Mouse (Mus musculus): ENCODE measurements at regions not wholly inside any gene's neighbourhood (a gene's known extent, or its start where the extent isn't known, plus 50 kb on each side); places are given as distances from the start of the nearest gene placed in this dataset.

GRCm38 (mm10) chrX:11806896-11807252, 353.3 kb downstream of the Bcor start:
- peak overlapping the region; percentile 50 for H3K9ac ChIP-seq (replicated peaks)
- H3K4me1 ChIP-seq, result peaks cover 11% of the 10 kb centered on the region; the same call in 1 of the 2 replicates
- 6% methylated on average over 22 of the region's 22 CpGs for WGBS
- H3K27me3 ChIP-seq, result peaks cover 87% of the 10 kb centered on the region
- no peak; the same call in 1 of the 2 replicates for ATAC-seq (ENCODE audit: low FRiP score, low read depth)
- peak overlapping the region; percentile 37 for H3K4me3 ChIP-seq
- H3K4me2 ChIP-seq (replicated peaks), result peak overlapping the region; percentile 56
- H3K9me3 ChIP-seq, result no peaks in the 10 kb centered on the region
- H3K27ac ChIP-seq (replicated peaks), result peak overlapping the region; percentile 83
- H3K36me3 ChIP-seq, result no peaks in the 10 kb centered on the region

- 4% methylated on average over 44 of the region's 71 CpGs for WGBS
- Histone ChIP-seq H3K4me1 (peaks cover 11% of the 10 kb centered on the region; the same call in 1 of the 2 replicates), H3K4me2 (replicated peaks) (peak overlapping the region; percentile 56), H3K4me3 (peak overlapping the region; percentile 37), H3K9me3 (no peaks in the 10 kb centered on the region), H3K27me3 (peaks cover 88% of the 10 kb centered on the region), H3K9ac (replicated peaks) (peak overlapping the region; percentile 50), H3K27ac (replicated peaks) (peak overlapping the region; percentile 83), H3K36me3 (no peaks in the 10 kb centered on the region)
- peak; percentile 79 for ATAC-seq (ENCODE audit: low FRiP score, low read depth)
Measured at GRCm38 (mm10) chrX:11807253-11807882, 352.8 kb downstream of the Bcor start.

- Histone ChIP-seq H3K4me2 (replicated peaks) (peak overlapping the region; percentile 56), H3K9me3 (no peaks in the 10 kb centered on the region), H3K27me3 (peaks cover 89% of the 10 kb centered on the region), H3K4me1 (peaks cover 11% of the 10 kb centered on the region; the same call in 1 of the 2 replicates), H3K4me3 (peak overlapping the region; percentile 37), H3K27ac (replicated peaks) (peak overlapping the region; percentile 83), H3K9ac (replicated peaks) (peak overlapping the region; percentile 50), H3K36me3 (no peaks in the 10 kb centered on the region)
- peak; percentile 38; the same call in 1 of the 2 replicates for ATAC-seq (ENCODE audit: low FRiP score, low read depth)
- 14% methylated on average over 9 of the region's 9 CpGs for WGBS
Measured at GRCm38 (mm10) chrX:11807883-11808262, 352.3 kb downstream of the Bcor start.

- Histone ChIP-seq H3K9ac (replicated peaks) (no peak overlapping the region), H3K27ac (replicated peaks) (no peak overlapping the region), H3K4me3 (no peak overlapping the region), H3K36me3 (no peaks in the 10 kb centered on the region), H3K4me2 (replicated peaks) (no peak overlapping the region), H3K9me3 (no peaks in the 10 kb centered on the region), H3K27me3 (peaks cover 89% of the 10 kb centered on the region), H3K4me1 (peaks cover under 1% of the 10 kb centered on the region; the same call in 1 of the 2 replicates)
- WGBS, result 70% methylated on average over 8 of the region's 8 CpGs
- ATAC-seq (ENCODE audit: low FRiP score, low read depth), result no peak
Measured at GRCm38 (mm10) chrX:11808911-11809310, 351.2 kb downstream of the Bcor start.

GRCm38 (mm10) chrX:11814861-11815260, 345.3 kb downstream of the Bcor start:
- H3K9me3 ChIP-seq, result no peaks in the 10 kb centered on the region
- 0 out of 2 replicates have a peak overlapping the region, but pooled peaks have one; percentile 46 for H3K27ac ChIP-seq (replicated peaks)
- H3K4me3 ChIP-seq, result no peak overlapping the region
- no peak overlapping the region for H3K9ac ChIP-seq (replicated peaks)
- no peak for ATAC-seq (ENCODE audit: low FRiP score, low read depth)
- peaks cover 31% of the 10 kb centered on the region for H3K27me3 ChIP-seq
- no peak overlapping the region for H3K4me2 ChIP-seq (replicated peaks)
- H3K4me1 ChIP-seq, result peaks cover 3% of the 10 kb centered on the region; the same call in 1 of the 2 replicates
- 50% methylated on average over 9 of the region's 9 CpGs for WGBS
- no peaks in the 10 kb centered on the region for H3K36me3 ChIP-seq

GRCm38 (mm10) chrX:11815864-11816263, 344.3 kb downstream of the Bcor start:
- peaks cover 3% of the 10 kb centered on the region; the same call in 1 of the 2 replicates for H3K4me1 ChIP-seq
- H3K9me3 ChIP-seq, result no peaks in the 10 kb centered on the region
- H3K9ac ChIP-seq (replicated peaks), result no peak overlapping the region
- peaks cover 23% of the 10 kb centered on the region; the same call in 1 of the 2 replicates for H3K27me3 ChIP-seq
- no peak overlapping the region for H3K4me2 ChIP-seq (replicated peaks)
- whole genome bisulfite sequencing, result 84% methylated on average over 4 of the region's 4 CpGs
- no peak overlapping the region for H3K4me3 ChIP-seq
- no peak overlapping the region for H3K27ac ChIP-seq (replicated peaks)
- ATAC-seq (ENCODE audit: low FRiP score, low read depth), result no peak
- H3K36me3 ChIP-seq, result no peaks in the 10 kb centered on the region

GRCm38 (mm10) chrX:11818634-11819033, 341.5 kb downstream of the Bcor start:
- WGBS, result 96% methylated on average over 3 of the region's 3 CpGs
- Histone ChIP-seq H3K27me3 (peaks cover 23% of the 10 kb centered on the region), H3K9me3 (no peaks in the 10 kb centered on the region), H3K4me2 (replicated peaks) (no peak overlapping the region), H3K4me1 (peaks cover 12% of the 10 kb centered on the region), H3K36me3 (no peaks in the 10 kb centered on the region), H3K4me3 (no peak overlapping the region), H3K9ac (replicated peaks) (no peak overlapping the region), H3K27ac (replicated peaks) (no peak overlapping the region)
- no peak for ATAC-seq (ENCODE audit: low FRiP score, low read depth)

GRCm38 (mm10) chrX:11821165-11821564, 339.0 kb downstream of the Bcor start:
- no peak for ATAC-seq (ENCODE audit: low FRiP score, low read depth)
- no peak overlapping the region for H3K4me3 ChIP-seq
- no peak overlapping the region for H3K27ac ChIP-seq (replicated peaks)
- 79% methylated on average over 2 of the region's 2 CpGs for WGBS
- no peak overlapping the region for H3K4me2 ChIP-seq (replicated peaks)
- H3K27me3 ChIP-seq, result peaks cover 28% of the 10 kb centered on the region
- H3K9me3 ChIP-seq, result no peaks in the 10 kb centered on the region
- no peak overlapping the region for H3K9ac ChIP-seq (replicated peaks)
- H3K36me3 ChIP-seq, result no peaks in the 10 kb centered on the region
- peaks cover 10% of the 10 kb centered on the region; the same call in 1 of the 2 replicates for H3K4me1 ChIP-seq

- no peak overlapping the region for H3K4me3 ChIP-seq
- H3K4me2 ChIP-seq (replicated peaks), result no peak overlapping the region
- WGBS, result 40% methylated on average over 16 of the region's 16 CpGs
- ATAC-seq (ENCODE audit: low FRiP score, low read depth), result peak; percentile 76
- peaks cover 16% of the 10 kb centered on the region for H3K4me1 ChIP-seq
- peaks cover 28% of the 10 kb centered on the region for H3K27me3 ChIP-seq
- H3K9me3 ChIP-seq, result no peaks in the 10 kb centered on the region
- no peak overlapping the region for H3K9ac ChIP-seq (replicated peaks)
- no peak overlapping the region for H3K27ac ChIP-seq (replicated peaks)
- H3K36me3 ChIP-seq, result no peaks in the 10 kb centered on the region
Measured at GRCm38 (mm10) chrX:11821880-11822768, 338.0 kb downstream of the Bcor start.

GRCm38 (mm10) chrX:11825948-11826347, 334.2 kb downstream of the Bcor start:
- no peak for ATAC-seq (ENCODE audit: low FRiP score, low read depth)

GRCm38 (mm10) chrX:11826737-11827408, 333.3 kb downstream of the Bcor start:
- H3K4me2 ChIP-seq (replicated peaks), result peak overlapping the region; percentile 34
- H3K9me3 ChIP-seq, result no peaks in the 10 kb centered on the region
- peak overlapping the region; percentile 61 for H3K27ac ChIP-seq (replicated peaks)
- 17% methylated on average over 20 of the region's 20 CpGs for WGBS
- no peaks in the 10 kb centered on the region for H3K36me3 ChIP-seq
- H3K4me1 ChIP-seq, result peaks cover 14% of the 10 kb centered on the region
- H3K4me3 ChIP-seq, result no peak overlapping the region
- peaks cover 34% of the 10 kb centered on the region for H3K27me3 ChIP-seq
- peak; percentile 85 for ATAC-seq (ENCODE audit: low FRiP score, low read depth)
- no peak overlapping the region for H3K9ac ChIP-seq (replicated peaks)

More at GRCm38 (mm10) chrX:11825948-11826347, 334.2 kb downstream of the Bcor start:
- H3K36me3 ChIP-seq, result no peaks in the 10 kb centered on the region
- H3K9me3 ChIP-seq, result no peaks in the 10 kb centered on the region
- H3K4me1 ChIP-seq, result peaks cover 20% of the 10 kb centered on the region
- H3K27ac ChIP-seq (replicated peaks), result no peak overlapping the region
- no peak overlapping the region for H3K9ac ChIP-seq (replicated peaks)
- H3K4me3 ChIP-seq, result no peak overlapping the region
- H3K27me3 ChIP-seq, result peaks cover 35% of the 10 kb centered on the region
- no peak overlapping the region for H3K4me2 ChIP-seq (replicated peaks)
- 83% methylated on average over 1 of the region's 1 CpGs for WGBS

Measured in midbrain, embryonic 12.5 days (tissue).